Mouse (Mus musculus) intestine, postnatal 0 days (tissue): Measurements from ENCODE around the gene Rad9a. TPM values are rescaled to one million over a fixed set of nuclear protein-coding genes. Genes with fewer than 3 reads are reported as not detected.
A peak's percentile ranks its signal among the peaks of the same experiment; 100 is the strongest.

ENCODE experiments used
- ATAC-seq: fragments of 200-750 bp; cut with Nextera tagmentation; 2 replicates; pipeline ENCODE4 v1.8.0; 2017; ENCODE audit warnings: mild to moderate bottlenecking, moderate TSS enrichment, moderate library complexity
- H3K27ac ChIP-seq: fragments of 300-500 bp; sonication (generic); 2 replicates; pipeline ENCODE4 v1.5.1; 2014; ENCODE audit warnings: mild to moderate bottlenecking, low read depth, low read length, moderate library complexity
- H3K27me3 ChIP-seq: fragments of 300-500 bp; sonication (generic); replicated peaks from 2 replicates; pipeline ENCODE4 v1.6.1; 2014; ENCODE audit warnings: low read length, mixed read lengths; ENCODE audit not compliant: control insufficient read depth, insufficient read depth
- H3K36me3 ChIP-seq: fragments of 300-500 bp; sonication (generic); 2 replicates; pipeline ENCODE4 v1.6.1; 2014; ENCODE audit warnings: mild to moderate bottlenecking, moderate library complexity; ENCODE audit not compliant: control insufficient read depth, insufficient read depth
- H3K4me1 ChIP-seq: fragments of 300-500 bp; sonication (generic); replicated peaks from 2 replicates; pipeline ENCODE4 v1.6.1; 2014; ENCODE audit warnings: antibody characterized with exemption, low read length, mixed read lengths; ENCODE audit not compliant: control insufficient read depth, insufficient read depth
- H3K4me2 ChIP-seq: fragments of 300-500 bp; sonication (generic); replicated peaks from 2 replicates; pipeline ENCODE4 v1.6.1; 2014; ENCODE audit warnings: low read depth, mild to moderate bottlenecking, moderate library complexity
- H3K4me3 ChIP-seq: fragments of 300-500 bp; sonication (generic); 2 replicates; pipeline ENCODE4 v1.5.1; 2014; ENCODE audit warnings: low read depth, low read length
- H3K9ac ChIP-seq: fragments of 300-500 bp; sonication (generic); 2 replicates; pipeline ENCODE4 v1.6.1; 2014; ENCODE audit warnings: mild to moderate bottlenecking, low read depth, low read length
- H3K9me3 ChIP-seq: fragments of 300-500 bp; sonication (generic); 2 replicates; pipeline ENCODE4 v1.6.1; 2016; ENCODE audit warnings: mixed run types; ENCODE audit not compliant: control insufficient read depth
- CTCF ChIP-seq: sonication (generic); IDR thresholded peaks from 2 replicates; pipeline ENCODE4 v1.5.1; 2016; ENCODE audit warnings: low read depth, mild to moderate bottlenecking, control low read depth, antibody characterized with exemption, moderate library complexity
- WGBS: fragments of 180-500 bp; shearing (Covaris S2); extraction: QIAGEN DNeasy Blood & Tissue Kit; methylation state at CpG from one replicate; pipeline ENCODE4 v1.1.7; 2014; 5-methylcytosine and 5-hydroxymethylcytosine counted together
- polyA plus RNA-seq: library from polyadenylated mRNA; unstranded; fragments of >200 nt; fragmentation: Nextera tagmentation; extraction: Ambion mirVana; gene quantifications from 2 replicates; pipeline ENCODE4 v1.2.1, GENCODE M21; 2015

Rad9a gene
- polyA plus RNA-seq, 1 experiment from 2014 or later, result 12.3 TPM

DNA sequence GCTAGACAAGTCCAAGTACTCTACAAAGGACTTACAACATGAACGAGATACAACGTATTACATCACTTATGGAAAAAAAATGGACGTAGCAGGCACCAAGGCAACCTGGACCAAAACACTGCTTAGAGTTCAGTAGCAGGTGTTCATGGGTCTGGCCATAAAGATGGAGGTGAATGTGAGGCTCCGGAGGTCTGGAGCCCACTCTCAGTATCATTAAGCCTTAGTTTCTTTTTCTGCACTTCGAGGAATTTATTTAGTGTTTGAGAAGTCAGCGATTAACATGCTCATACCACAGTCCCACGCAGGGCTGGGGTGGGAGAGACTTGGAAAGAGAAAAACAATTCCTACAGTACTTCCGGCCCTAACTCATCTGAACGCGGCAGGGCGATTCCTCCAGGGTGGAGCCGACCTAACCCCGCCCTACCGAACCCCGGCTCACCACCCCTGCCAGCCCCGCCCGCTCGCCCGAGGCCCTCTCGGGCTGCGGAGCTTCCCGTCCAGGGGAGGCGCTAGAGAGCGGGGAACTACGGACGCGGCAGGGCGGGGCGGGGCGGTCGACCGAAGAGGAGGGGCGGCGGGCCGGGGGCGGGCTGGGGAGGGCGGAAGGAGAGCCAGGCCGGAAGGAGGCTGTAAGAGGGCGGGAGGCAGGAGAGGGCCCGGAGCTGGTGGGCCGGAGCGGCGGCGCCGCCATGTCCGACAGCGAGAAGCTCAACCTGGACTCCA lies 9.8 kb downstream of the Rad9a start, which contains the start of gene Ppp1ca:
Gene Ppp1ca (plus strand): TSS at position 538 of the 723 bp plus-strand sequence.
- Histone ChIP-seq H3K9ac (peak within 1 kb of the TSS; percentile 92), H3K9me3 (no peaks in the 10 kb centered on the region), H3K27ac (peak within 1 kb of the TSS; percentile 94), H3K4me3 (peak within 1 kb of the TSS; percentile 93), H3K4me2 (peak within 1 kb of the TSS; percentile 75), H3K4me1 (peaks cover 9% of the 10 kb centered on the region), H3K36me3 (peaks cover 28% of the 10 kb centered on the region), H3K27me3 (no peaks in the 10 kb centered on the region)
- under 1% methylated on average over 46 of the region's 47 CpGs for WGBS
- peak; percentile 85 for TF ChIP-seq CTCF
- ATAC-seq, result peak; percentile 93

DNA sequence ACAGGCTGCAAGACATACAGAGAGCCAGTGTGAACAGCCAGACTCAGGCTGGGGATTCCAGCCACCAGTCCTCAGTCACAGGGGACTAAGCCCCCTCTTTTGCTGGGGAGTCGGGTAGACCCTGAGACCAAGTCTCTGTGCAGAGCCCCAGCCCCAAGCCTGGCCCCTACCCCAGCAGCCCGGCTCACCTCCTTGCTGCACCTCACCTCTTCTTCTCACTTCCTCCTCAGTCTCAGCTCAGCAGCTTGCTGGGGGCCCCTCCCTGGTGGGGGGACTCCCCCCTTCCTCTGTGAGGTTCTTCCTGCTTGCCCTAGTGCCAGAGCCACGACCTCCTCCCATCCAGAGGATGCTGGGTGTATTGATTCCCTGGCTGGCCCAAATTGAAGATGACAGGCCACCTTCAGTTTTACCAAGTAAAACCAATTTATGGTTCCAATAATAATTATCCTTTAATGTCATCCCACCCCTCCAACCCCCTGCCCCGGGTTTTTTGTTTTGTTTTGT lies 10.6 kb downstream of the Rad9a start, which contains the start of gene Tbc1d10c:
Gene Tbc1d10c (minus strand): TSS at position 454 of the 504 bp plus-strand sequence.
- Histone ChIP-seq H3K4me1 (peaks cover 9% of the 10 kb centered on the region), H3K9me3 (no peaks in the 10 kb centered on the region), H3K4me3 (peak within 1 kb of the TSS; percentile 93), H3K27ac (peak within 1 kb of the TSS; percentile 94), H3K9ac (peak within 1 kb of the TSS; percentile 92), H3K27me3 (no peaks in the 10 kb centered on the region), H3K36me3 (peaks cover 22% of the 10 kb centered on the region), H3K4me2 (peak within 1 kb of the TSS; percentile 75)
- TF ChIP-seq CTCF, result no peak
- no peak for ATAC-seq
- 41% methylated on average over 4 of the region's 4 CpGs for WGBS

DNA sequence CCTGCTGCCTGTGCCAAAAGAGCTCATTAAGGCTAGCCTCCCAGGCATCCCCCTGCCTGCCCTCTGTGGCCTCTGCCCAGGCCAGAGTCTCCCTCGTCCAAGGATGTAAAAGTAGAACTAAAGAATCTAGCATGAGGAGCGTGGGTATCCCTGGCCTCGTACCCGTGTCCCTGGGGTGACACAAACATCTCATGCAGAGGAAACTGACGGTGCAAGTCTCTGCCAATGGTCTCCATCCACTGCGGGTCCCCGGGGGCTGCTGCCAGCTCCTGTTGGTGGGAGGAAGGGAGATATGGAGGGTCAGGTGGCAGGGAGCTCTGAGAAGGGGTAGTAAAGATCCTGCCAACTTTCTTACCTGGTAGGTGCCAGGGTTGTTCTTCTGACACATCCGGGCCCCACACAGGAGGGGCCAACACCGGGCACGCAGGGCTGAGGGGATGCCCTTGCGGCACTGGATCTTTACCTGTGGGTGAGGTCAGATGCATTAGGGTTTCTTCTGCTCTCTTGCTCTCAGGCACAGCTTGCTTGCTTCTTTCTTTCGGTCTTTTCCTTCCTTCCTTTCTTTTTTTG lies 12.3 kb downstream of the Rad9a start:
- no peak for TF ChIP-seq CTCF
- 87% methylated on average over 12 of the region's 12 CpGs for WGBS

DNA sequence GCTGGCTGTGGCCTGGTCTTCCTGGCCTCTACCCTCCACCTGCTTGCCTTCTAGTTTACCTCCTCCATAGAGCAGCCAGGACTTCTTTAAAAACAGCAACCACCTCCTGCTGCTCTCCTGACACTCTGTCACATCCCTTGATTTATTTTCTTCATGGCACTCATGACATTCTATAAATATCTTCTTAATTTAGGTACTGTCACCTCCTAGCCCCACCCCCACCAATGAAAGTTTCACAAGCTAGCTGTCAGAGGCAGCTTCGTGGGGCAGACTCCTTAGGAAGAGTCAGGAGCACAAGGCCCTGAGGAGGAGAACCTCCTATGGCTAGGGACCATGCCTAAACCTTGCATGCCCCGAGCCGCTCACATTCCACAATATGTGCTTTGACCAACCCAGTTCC lies 14.2 kb downstream of the Rad9a start:
- Histone ChIP-seq H3K36me3 (no peaks in the 10 kb centered on the region), H3K4me1 (peaks cover 3% of the 10 kb centered on the region; the same call in 1 of the 2 replicates), H3K27ac (no peak overlapping the region), H3K9me3 (no peaks in the 10 kb centered on the region), H3K4me2 (no peak overlapping the region), H3K9ac (no peak overlapping the region), H3K4me3 (no peak overlapping the region), H3K27me3 (no peaks in the 10 kb centered on the region)
- no peak for TF ChIP-seq CTCF
- 86% methylated on average over 3 of the region's 3 CpGs for WGBS
- no peak for ATAC-seq

More for the DNA sequence above, 12.3 kb downstream of the Rad9a start:
- Histone ChIP-seq H3K4me3 (no peak overlapping the region), H3K4me1 (peaks cover 9% of the 10 kb centered on the region), H3K4me2 (no peak overlapping the region), H3K9ac (no peak overlapping the region), H3K27me3 (no peaks in the 10 kb centered on the region), H3K27ac (no peak overlapping the region), H3K9me3 (no peaks in the 10 kb centered on the region), H3K36me3 (peaks cover 4% of the 10 kb centered on the region; the same call in 1 of the 2 replicates)
- no peak for ATAC-seq

DNA sequence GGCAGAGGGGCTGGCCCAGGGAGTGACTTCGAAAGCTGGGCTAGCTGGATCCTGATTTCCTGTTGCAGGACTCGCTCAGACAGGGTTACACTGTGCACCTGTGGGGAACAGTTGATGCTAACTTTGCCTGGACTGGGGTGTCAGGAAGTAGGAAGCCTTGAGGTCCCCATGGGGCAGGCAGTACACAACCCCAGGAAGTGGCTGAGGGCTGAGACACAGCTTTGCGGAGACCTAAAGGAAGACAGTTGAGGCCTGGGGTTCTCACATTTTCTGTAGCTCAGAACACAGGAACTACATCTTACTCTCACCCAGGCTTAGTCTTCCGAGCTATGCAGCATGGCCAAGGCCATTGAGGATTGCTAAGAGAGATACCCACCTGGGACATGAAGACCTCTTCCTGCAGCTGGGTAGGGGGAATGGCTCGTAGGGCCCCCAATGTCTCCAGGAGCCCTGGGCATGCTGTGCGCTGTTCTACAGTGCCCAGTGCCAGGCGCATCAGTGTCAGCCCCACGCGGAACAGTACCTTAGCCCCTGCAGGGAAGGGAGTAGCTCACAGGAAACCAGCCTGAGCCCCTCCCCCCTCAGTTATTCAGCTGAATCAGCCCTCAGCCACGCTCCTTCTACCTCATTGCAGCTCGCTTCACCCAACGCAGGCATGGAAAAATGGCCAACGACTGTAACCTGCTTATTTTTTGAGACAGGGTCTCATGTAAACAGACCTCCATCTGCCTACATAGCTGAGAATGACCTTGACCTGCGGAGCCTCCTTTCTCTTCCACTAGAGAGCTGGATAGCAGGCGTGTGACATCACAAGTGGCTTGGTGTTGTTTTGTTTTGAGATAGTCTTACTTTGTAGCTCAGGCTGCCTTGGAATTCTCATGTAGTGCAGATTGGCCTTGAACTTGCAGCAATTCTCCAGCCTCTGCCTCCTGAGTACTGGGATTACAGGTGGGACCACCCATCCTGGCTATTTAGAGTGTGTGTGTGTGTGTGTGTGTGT lies 16.2 kb downstream of the Rad9a start:
- Histone ChIP-seq H3K27me3 (no peaks in the 10 kb centered on the region), H3K9me3 (no peaks in the 10 kb centered on the region), H3K36me3 (no peaks in the 10 kb centered on the region), H3K4me2 (no peak overlapping the region), H3K27ac (peak overlapping the region; percentile 8; the same call in 1 of the 2 replicates), H3K4me3 (no peak overlapping the region), H3K9ac (no peak overlapping the region), H3K4me1 (no peaks in the 10 kb centered on the region)
- no peak for ATAC-seq
- WGBS, result 54% methylated on average over 15 of the region's 15 CpGs
- no peak for TF ChIP-seq CTCF
